Mouse (Mus musculus) lung, postnatal 0 days (tissue): ENCODE data around the gene Alms1. TPM values are rescaled to one million over a fixed set of nuclear protein-coding genes. Genes with fewer than 3 reads are reported as not detected.

ENCODE experiments used
- ATAC-seq: fragments of 200-750 bp; cut with Nextera tagmentation; 2 replicates; pipeline ENCODE4 v1.8.0; 2017; ENCODE audit warnings: moderate library complexity
- DNase-seq: peaks from one replicate; pipeline ENCODE4 v3.0.0-alpha.2; 2016; ENCODE audit warnings: low spot score
- H3K27ac ChIP-seq: fragments of 300-500 bp; sonication (generic); 2 replicates; pipeline ENCODE4 v1.5.1; 2014; ENCODE audit warnings: antibody characterized with exemption, mild to moderate bottlenecking, low read length, mixed read lengths
- H3K27me3 ChIP-seq: fragments of 300-500 bp; sonication (generic); replicated peaks from 2 replicates; pipeline ENCODE4 v1.6.1; 2014; ENCODE audit warnings: low read length, mixed read lengths; ENCODE audit not compliant: insufficient read depth
- H3K36me3 ChIP-seq: fragments of 300-500 bp; sonication (generic); 2 replicates; pipeline ENCODE4 v1.6.1; 2014; ENCODE audit warnings: low read length, mixed read lengths; ENCODE audit not compliant: insufficient read depth
- H3K4me1 ChIP-seq: fragments of 300-500 bp; sonication (generic); 2 replicates; pipeline ENCODE4 v1.6.1; 2014; ENCODE audit warnings: antibody characterized with exemption, low read depth, low read length, mixed read lengths; ENCODE audit not compliant: insufficient read depth
- H3K4me2 ChIP-seq: fragments of 300-500 bp; sonication (generic); replicated peaks from 2 replicates; pipeline ENCODE4 v1.6.1; 2014; ENCODE audit warnings: low read depth, mild to moderate bottlenecking, low read length, moderate library complexity, mixed read lengths
- H3K4me3 ChIP-seq: fragments of 300-500 bp; sonication (generic); 2 replicates; pipeline ENCODE4 v1.5.1; 2014; ENCODE audit warnings: low read depth, low read length
- H3K9ac ChIP-seq: fragments of 300-500 bp; sonication (generic); replicated peaks from 2 replicates; pipeline ENCODE4 v1.6.1; 2014; ENCODE audit warnings: low read depth, mild to moderate bottlenecking
- H3K9me3 ChIP-seq: fragments of 300-500 bp; sonication (generic); 2 replicates; pipeline ENCODE4 v1.6.1; 2016; ENCODE audit warnings: low read length, mixed read lengths
- CTCF ChIP-seq: IDR thresholded peaks from 2 replicates; pipeline ENCODE4 v1.5.1; 2016; ENCODE audit warnings: antibody characterized with exemption, mild to moderate bottlenecking
- EP300 ChIP-seq: IDR thresholded peaks from 2 replicates; pipeline ENCODE4 v1.6.1; 2016; ENCODE audit warnings: antibody characterized with exemption, mild to moderate bottlenecking, control low read depth
- whole genome bisulfite sequencing: fragments of 180-500 bp; shearing (Covaris S2); extraction: QIAGEN DNeasy Blood & Tissue Kit; methylation state at CpG from one replicate; pipeline ENCODE4 v1.1.7; 2014; 5-methylcytosine and 5-hydroxymethylcytosine counted together
- polyA plus RNA-seq: library from polyadenylated mRNA; unstranded; fragments of >200 nt; fragmentation: Nextera tagmentation; extraction: Ambion mirVana; gene quantifications from 2 replicates; pipeline ENCODE4 v1.2.1, GENCODE M21; 2015

The Alms1 gene
- 1.2 and 1.5 TPM in 2 replicates for polyA plus RNA-seq

- no peaks in the 10 kb centered on the region for H3K36me3 ChIP-seq
- under 1% methylated on average over 39 of the region's 59 CpGs for WGBS
- peak; percentile 97 for ATAC-seq
These were observed at the start of gene Alms1 for GRCm38 (mm10) chr6:85587396-85588143. Gene Alms1 (plus strand): TSS chr6:85587531.

GRCm38 (mm10) chr6:85543351-85544175 lies 43.8 kb upstream of the Alms1 start:
- no peak for TF ChIP-seq CTCF
- TF ChIP-seq EP300: no peak
- ATAC-seq: no peak
- WGBS: 61% methylated on average over 10 of the region's 10 CpGs

More at GRCm38 (mm10) chr6:85587396-85588143, at the start of gene Alms1:
- H3K4me1 ChIP-seq: peaks cover 4% of the 10 kb centered on the region; the same call in 1 of the 2 replicates
- TF ChIP-seq CTCF (no peak), EP300 (no peak)
- no peaks in the 10 kb centered on the region for H3K27me3 ChIP-seq
- H3K4me2 ChIP-seq: peak within 1 kb of the TSS; percentile 72
- peak; percentile 97 for DNase-seq
- H3K4me3 ChIP-seq: peak within 1 kb of the TSS; percentile 80
- no peaks in the 10 kb centered on the region for H3K9me3 ChIP-seq
- peak within 1 kb of the TSS; percentile 70 for H3K27ac ChIP-seq
- peak within 1 kb of the TSS; percentile 43 for H3K9ac ChIP-seq

GRCm38 (mm10) chr6:85544251-85544881 lies 43.0 kb upstream of the Alms1 start:
- no peak overlapping the region for H3K4me3 ChIP-seq
- no peak overlapping the region for H3K9ac ChIP-seq
- no peaks in the 10 kb centered on the region for H3K36me3 ChIP-seq
- no peaks in the 10 kb centered on the region for H3K9me3 ChIP-seq
- no peak for ATAC-seq
- DNase-seq: no peak
- TF ChIP-seq EP300 (no peak), CTCF (no peak)
- 73% methylated on average over 13 of the region's 13 CpGs for WGBS
- H3K27ac ChIP-seq: no peak overlapping the region
- no peak overlapping the region for H3K4me2 ChIP-seq
- no peaks in the 10 kb centered on the region for H3K4me1 ChIP-seq
- no peaks in the 10 kb centered on the region for H3K27me3 ChIP-seq

More at GRCm38 (mm10) chr6:85543351-85544175, 43.8 kb upstream of the Alms1 start:
- DNase-seq: no peak
- H3K9ac ChIP-seq: no peak overlapping the region
- H3K27ac ChIP-seq: no peak overlapping the region
- no peaks in the 10 kb centered on the region for H3K36me3 ChIP-seq
- no peaks in the 10 kb centered on the region for H3K4me1 ChIP-seq
- no peaks in the 10 kb centered on the region for H3K9me3 ChIP-seq
- H3K27me3 ChIP-seq: no peaks in the 10 kb centered on the region
- H3K4me2 ChIP-seq: no peak overlapping the region
- H3K4me3 ChIP-seq: no peak overlapping the region

- WGBS: 77% methylated on average over 5 of the region's 5 CpGs
- DNase-seq (no peak), ATAC-seq (no peak)
- Histone ChIP-seq H3K4me3 (no peak overlapping the region), H3K4me2 (no peak overlapping the region), H3K27ac (no peak overlapping the region), H3K9ac (no peak overlapping the region), H3K27me3 (no peaks in the 10 kb centered on the region), H3K4me1 (no peaks in the 10 kb centered on the region), H3K36me3 (no peaks in the 10 kb centered on the region), H3K9me3 (no peaks in the 10 kb centered on the region)
- TF ChIP-seq CTCF: no peak
- no peak for TF ChIP-seq EP300
These were observed 39.7 kb upstream of the Alms1 start for GRCm38 (mm10) chr6:85547642-85548041.

- Histone ChIP-seq H3K27me3 (no peaks in the 10 kb centered on the region), H3K9me3 (no peaks in the 10 kb centered on the region), H3K36me3 (no peaks in the 10 kb centered on the region), H3K4me3 (no peak overlapping the region), H3K4me1 (no peaks in the 10 kb centered on the region), H3K4me2 (no peak overlapping the region), H3K27ac (no peak overlapping the region), H3K9ac (no peak overlapping the region)
- DNase-seq (no peak), ATAC-seq (no peak)
- 3% methylated on average over 1 of the region's 1 CpGs for WGBS
- TF ChIP-seq CTCF: peak; percentile 6; the same call in 1 of the 2 replicates
- no peak for TF ChIP-seq EP300
These were observed 25.0 kb upstream of the Alms1 start for GRCm38 (mm10) chr6:85562374-85562773.

- no peak overlapping the region for H3K4me2 ChIP-seq
- no peak overlapping the region for H3K27ac ChIP-seq
- no peaks in the 10 kb centered on the region for H3K27me3 ChIP-seq
- H3K4me3 ChIP-seq: no peak overlapping the region
- no peaks in the 10 kb centered on the region for H3K4me1 ChIP-seq
- no peaks in the 10 kb centered on the region for H3K36me3 ChIP-seq
- no peak overlapping the region for H3K9ac ChIP-seq
- H3K9me3 ChIP-seq: no peaks in the 10 kb centered on the region
- TF ChIP-seq EP300 (no peak), CTCF (no peak)
- DNase-seq: no peak
- ATAC-seq: no peak
- 83% methylated on average over 5 of the region's 5 CpGs for WGBS
These were observed 14.5 kb upstream of the Alms1 start for GRCm38 (mm10) chr6:85572816-85573215.
